Mouse (Mus musculus) brain, adult 2 months (tissue): ENCODE measurements around the gene Rnh1.

Source experiments
- DNase-seq: peaks from one replicate; pipeline ENCODE4 v3.0.0; 2011; ENCODE audit warnings: low read depth, low spot score

The Rnh1 gene

GRCm38 (mm10) chr7:141115874-141116273 is 56.8 kb downstream of the Rnh1 start:
- no peak for DNase-seq
